Mouse (Mus musculus) embryonic facial prominence, embryonic 10.5 days (tissue): ENCODE results near the gene Atmin. TPM values are rescaled to one million over a fixed set of nuclear protein-coding genes. Genes with fewer than 3 reads are reported as not detected.

Experiments used
- polyA plus RNA-seq: library from polyadenylated mRNA; unstranded; fragments of >200 nt; fragmentation: Nextera tagmentation; extraction: Ambion mirVana; gene quantifications from 2 replicates; pipeline ENCODE4 v1.2.1, GENCODE M21; 2016

Atmin gene
- polyA plus RNA-seq, 1 experiment from 2014 or later, result 12.4 TPM

Other genes with a start within 250 kb of the Atmin start
- 5.8 and 7.7 TPM in 2 replicates for gene Cdyl2, start 210.4 kb upstream of the Atmin start, polyA plus RNA-seq
- 72.6 and 77.7 TPM in 2 replicates for gene Cmc2, start 21.9 kb upstream of the Atmin start, polyA plus RNA-seq
- 61.7 and 62.1 TPM in 2 replicates for gene Cenpn, start 21.7 kb upstream of the Atmin start, polyA plus RNA-seq
- gene 1700030J22Rik, start 35.6 kb downstream of the Atmin start, polyA plus RNA-seq, result 2.0 and 2.4 TPM in 2 replicates
- 183 and 189 TPM in 2 replicates for gene Gcsh, start 50.1 kb downstream of the Atmin start, polyA plus RNA-seq
- gene Pkd1l2, start 139.1 kb downstream of the Atmin start, polyA plus RNA-seq, result not detected in 2 replicates
- gene Bco1, start 152.5 kb downstream of the Atmin start, polyA plus RNA-seq, result 0.22 and 0.33 TPM in 2 replicates
- 2.6 and 3.1 TPM in 2 replicates for gene Gan, start 214.7 kb downstream of the Atmin start, polyA plus RNA-seq